Mouse (Mus musculus) forelimb bud, embryonic 11.5 days (tissue): ENCODE results near the gene Tgfbr2.
A peak's percentile ranks its signal among the peaks of the same experiment; 100 is the strongest.

Experiments used
- DNase-seq: peaks from one replicate; pipeline ENCODE4 v3.0.0-alpha.2; 2012; ENCODE audit warnings: low read depth, low spot score

Tgfbr2 gene

DNA sequence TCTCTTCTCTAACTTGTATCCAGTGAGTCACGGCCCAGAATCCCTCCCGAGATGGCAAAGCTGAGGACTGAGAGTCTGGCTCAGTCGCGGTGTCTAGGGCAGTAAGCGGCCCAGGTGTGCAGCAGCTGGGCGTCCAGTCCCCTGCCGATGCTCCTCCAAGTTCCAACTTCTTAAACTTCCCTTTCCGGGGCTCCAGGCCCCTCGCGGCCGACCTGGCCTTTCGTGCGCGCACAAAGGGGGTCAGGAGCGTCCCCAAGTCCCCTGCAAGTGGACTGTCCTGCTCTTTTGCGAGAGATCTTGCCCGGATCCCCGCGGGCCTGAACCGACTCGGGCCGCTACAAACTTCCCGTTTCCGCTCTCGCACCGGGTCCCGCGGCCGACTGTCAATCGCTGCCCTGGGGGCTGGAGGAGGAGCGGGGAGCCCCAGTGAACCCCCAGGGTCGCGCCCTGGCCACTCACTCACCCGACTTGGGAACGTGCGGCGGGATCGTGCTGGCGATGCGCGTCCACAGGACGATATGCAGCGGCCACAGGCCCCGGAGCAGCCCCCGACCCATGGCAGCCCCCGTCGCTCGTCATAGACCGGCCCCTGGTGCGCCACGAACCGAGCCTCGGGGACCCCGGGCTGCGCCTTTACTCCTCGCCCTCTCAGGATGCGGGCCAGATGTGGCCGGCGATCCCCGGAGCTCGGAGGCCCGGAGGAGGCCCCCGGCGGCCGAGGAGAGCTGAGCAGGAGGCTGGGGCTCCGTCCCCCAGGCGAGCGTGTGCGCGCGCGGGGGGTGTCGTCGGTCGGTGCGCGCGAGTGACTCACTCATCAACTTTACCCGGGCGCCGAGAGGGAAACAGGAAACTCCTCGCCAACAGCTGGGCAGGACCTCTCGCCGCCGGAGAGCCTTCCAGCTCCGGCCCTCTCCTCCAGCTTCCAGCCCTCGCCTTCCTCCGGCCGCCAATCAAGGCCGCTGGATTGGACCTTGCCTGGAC lies at the start of gene Tgfbr2:
TSS of gene Tgfbr2 (minus strand) at position 880 of the 981 bp plus-strand sequence.
- peak; percentile 73 for DNase-seq

DNA sequence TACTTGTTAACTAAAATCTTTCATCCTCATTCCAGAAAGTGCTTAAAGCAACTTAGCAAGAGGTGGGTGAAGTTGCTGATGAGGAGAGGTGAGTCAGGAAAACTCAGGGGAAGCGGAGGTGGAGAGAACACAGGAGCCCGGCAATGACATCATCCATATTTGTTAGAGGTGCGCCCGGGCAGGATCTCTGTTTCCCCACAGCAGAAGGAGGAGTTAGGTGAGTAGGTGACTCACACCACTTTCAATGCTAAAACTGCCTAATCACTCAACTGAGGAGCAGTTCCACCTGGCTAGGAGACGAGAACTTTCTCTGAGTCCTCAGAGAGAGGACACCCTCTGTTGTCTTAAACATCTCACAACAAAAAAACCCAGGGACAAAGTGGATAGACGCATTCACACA lies 48.2 kb upstream of the Tgfbr2 start:
- DNase-seq, result no peak

- no peak for DNase-seq
Measured at GRCm38 (mm10) chr9:116222643-116223042, 47.5 kb upstream of the Tgfbr2 start.

GRCm38 (mm10) chr9:116222000-116222399 lies 46.8 kb upstream of the Tgfbr2 start:
- DNase-seq, result no peak

DNA sequence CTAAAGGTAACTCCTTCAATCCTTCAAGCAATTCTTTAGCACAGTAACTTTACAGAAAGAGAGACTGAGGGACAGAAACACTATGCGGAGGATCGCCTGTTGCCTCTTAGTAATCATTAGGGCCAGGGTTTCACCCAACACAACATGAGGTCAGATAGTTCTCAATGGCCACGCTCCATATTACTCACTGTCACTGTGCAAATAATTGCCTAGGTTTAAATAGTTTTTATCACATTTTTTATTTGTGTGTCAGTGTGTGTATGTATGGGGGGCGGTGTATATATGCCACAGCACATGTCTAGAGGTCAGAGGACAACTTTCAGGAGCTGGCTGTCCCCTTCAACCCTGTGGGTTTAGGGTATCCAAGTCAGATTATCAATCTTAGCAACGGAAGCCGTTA lies 46.4 kb upstream of the Tgfbr2 start:
- no peak for DNase-seq

DNA sequence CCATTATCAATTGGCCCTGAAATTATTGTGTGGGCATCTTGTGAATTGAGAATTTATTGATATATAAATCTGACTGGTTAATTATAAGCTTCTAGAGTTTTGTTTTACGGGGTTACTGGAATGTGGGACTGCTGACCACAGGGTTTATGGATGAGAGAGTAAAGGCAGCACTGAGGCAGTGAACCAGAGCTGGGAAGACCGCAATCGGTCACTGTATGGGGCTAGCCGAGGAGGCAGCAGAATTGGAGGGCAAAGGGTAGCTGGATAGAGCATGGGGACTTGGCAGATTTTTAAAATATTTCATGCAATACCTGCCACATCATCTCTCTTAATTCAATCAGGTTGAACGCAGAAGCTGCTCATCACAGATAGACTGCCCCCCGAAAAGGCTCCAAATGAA lies 45.5 kb upstream of the Tgfbr2 start:
- no peak for DNase-seq

DNA sequence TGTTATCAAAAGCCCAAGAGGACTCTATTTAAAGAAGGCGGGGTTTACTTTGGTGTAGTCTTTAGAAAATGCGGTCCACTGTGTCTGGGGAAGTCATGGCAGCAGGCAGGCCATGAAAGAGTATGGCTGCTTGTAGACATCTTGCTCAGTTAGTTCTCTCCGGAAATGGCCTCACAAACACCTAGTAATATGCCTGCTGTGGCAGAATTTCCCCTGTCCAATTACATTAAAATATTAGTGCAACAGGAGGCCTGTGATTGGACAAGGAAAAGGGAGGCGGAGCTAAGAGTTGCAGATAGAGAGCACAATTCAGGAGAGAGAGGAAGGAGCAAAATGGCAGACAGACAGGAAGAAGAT lies 45.0 kb upstream of the Tgfbr2 start:
- DNase-seq, result no peak

- DNase-seq, result no peak
Measured at GRCm38 (mm10) chr9:116219234-116220158, 44.3 kb upstream of the Tgfbr2 start.

- DNase-seq, result no peak
Measured at GRCm38 (mm10) chr9:116218780-116219179, 43.6 kb upstream of the Tgfbr2 start.

DNA sequence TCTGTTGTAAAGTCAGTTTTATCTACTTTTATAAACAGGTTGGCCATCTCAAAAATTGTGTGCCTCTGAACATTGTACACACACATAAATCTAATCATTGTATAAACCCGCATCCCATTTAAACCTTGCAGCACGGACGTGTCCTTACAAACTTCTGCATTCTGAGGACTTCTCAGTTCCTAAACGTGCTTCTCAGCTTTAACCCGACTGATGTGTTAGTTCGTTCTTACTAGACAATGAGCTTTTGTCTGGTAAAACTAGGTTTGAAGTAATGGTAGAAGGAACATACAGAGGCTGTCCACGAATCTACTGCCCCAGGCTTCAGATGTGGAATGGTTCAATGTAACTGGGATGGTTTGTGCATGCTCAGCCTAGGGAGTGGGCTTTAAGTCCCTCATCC lies 41.9 kb upstream of the Tgfbr2 start:
- DNase-seq, result no peak

DNA sequence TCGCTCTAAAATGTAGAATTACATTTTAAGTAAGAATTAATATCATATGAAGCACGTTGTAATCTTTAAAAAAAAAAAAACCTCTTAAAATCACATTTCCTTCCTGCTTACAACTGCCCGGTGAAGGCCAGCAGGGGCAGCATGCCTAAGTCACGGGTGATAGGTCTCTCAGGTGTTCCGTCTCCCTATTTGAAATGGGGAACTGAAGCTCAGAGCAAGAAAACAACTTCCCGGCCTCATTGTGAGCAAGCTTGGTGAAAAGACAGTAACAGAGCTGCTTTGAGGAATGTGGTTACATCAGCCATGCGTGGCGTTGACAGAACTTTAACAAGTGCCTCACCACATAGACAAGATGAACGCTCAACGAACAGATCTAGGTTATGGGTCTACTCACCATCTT lies 41.5 kb upstream of the Tgfbr2 start:
- DNase-seq, result no peak

DNA sequence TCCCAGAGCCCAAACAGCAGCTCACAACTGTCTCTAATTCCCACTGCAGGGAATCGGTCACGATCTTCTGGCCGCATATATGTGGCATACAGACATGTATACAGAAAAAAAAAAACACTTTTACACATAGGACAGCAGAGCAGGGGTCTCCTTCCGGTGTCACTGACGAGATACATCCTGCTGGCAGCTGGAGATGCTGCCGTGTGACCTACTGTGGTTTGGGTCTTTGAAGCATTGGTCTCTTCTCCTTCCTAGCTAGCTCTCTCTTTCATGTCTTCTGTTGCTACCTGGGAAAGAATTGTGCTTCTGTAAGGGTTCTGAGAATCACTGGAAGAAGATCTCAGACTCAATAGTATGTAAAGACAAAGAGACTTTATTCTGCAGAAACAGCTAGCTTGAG lies 39.1 kb upstream of the Tgfbr2 start:
- no peak for DNase-seq

- DNase-seq, result peak; percentile 37
Measured at GRCm38 (mm10) chr9:116212915-116213619, 37.9 kb upstream of the Tgfbr2 start.

- no peak for DNase-seq
Measured at GRCm38 (mm10) chr9:116212069-116212468, 36.9 kb upstream of the Tgfbr2 start.

- no peak for DNase-seq
Measured at GRCm38 (mm10) chr9:116208169-116208904, 33.2 kb upstream of the Tgfbr2 start.

- DNase-seq, result no peak
Measured at GRCm38 (mm10) chr9:116206901-116207300, 31.7 kb upstream of the Tgfbr2 start.

GRCm38 (mm10) chr9:116203675-116204074 lies 28.5 kb upstream of the Tgfbr2 start:
- no peak for DNase-seq

GRCm38 (mm10) chr9:116199127-116199526 lies 24.0 kb upstream of the Tgfbr2 start:
- no peak for DNase-seq

DNA sequence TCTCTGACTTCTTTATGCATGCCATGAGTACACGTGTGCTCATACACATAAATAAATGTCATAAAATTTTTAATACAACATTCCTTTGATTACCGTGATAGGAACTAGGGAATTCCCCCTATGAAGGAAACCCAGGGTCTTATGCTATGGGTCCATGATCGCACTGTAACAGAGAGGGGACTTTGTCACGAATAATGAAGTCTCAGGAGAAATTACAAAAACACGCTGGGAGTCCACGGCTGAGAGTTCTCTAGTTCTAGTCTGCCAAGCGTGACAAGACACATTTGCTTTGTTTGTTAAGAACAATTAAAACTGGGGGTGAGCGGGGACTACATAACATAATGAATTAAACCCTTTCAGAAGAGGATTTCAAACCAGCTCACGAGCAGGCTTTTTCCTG lies 23.3 kb upstream of the Tgfbr2 start:
- no peak for DNase-seq

DNA sequence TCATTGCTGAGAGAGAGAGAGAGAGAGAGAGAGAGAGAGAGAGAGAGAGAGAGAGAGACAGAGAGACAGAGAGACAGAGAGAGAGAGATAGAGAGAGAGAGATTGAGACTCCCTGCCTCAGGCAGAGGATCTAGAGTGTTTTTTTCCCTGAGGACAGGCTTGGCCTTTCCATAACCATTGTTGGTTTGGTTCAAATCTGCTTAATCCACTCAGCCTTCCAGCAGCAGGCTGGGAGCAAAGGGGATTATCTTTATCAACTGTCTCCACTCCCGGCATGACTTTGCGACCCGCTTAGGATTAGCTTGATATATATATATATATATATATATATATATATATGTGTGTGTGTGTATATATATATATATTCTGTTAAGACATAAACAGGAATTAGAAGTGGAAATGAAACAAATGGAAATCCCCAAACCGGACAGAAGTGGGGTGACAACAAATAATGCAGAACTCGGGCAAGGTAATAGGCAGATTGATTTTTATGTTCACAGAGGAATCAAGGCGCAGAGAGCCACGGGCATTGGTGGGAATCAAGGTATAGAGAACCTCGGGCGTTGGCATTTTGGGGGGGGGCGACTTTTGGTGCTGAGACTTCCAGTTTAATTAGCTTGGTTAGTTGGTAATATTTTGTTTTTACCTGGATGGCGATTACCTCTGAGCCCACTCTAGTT lies 22.5 kb upstream of the Tgfbr2 start:
- DNase-seq, result no peak
